9 mouse cellular contexts compared by ENCODE assay signal in genomic region chr6:55392453-55392852, GRCm38 (mm10). TPM values are rescaled to one million over a fixed set of nuclear protein-coding genes. Genes with fewer than 3 reads are reported as not detected.
DNase-seq lines count a peak whose midpoint lies in the region; ATAC-seq and TF ChIP-seq lines count a peak whose summit lies in the region.
"Had no signal": no experiment of that assay in that cellular context is flagged by ENCODE, and none has a peak within 500 bp of the region (broad histone marks: within the 10 kb centered on the region; RNA-seq: fewer than 3 reads in every experiment).

No protein-coding gene starts in this region.

- H3K36me3 ChIP-seq in forebrain, postnatal 0 days (ENCODE audit: insufficient read depth) = no peaks in the 10 kb centered on the region
- H3K36me3 ChIP-seq in hindbrain, embryonic 15.5 days = no peaks in the 10 kb centered on the region

- CTCF ChIA-PET in Patski (lab: Charles Lee) = interaction anchor here (0.7 to 1.9 kb wide), 15 partner anchors 9 to 560 kb away, joined by 3 to 18 read pairs (median 3); no protein-coding TSS in a partner anchor

- H3K4me3 ChIP-seq in forebrain, postnatal 0 days (ENCODE audit: low read depth, low read length) = no peak overlapping the region
- H3K4me3 ChIP-seq in hindbrain, embryonic 15.5 days = no peak overlapping the region

- no peaks in the 10 kb centered on the region for H3K9me3 ChIP-seq in forebrain, postnatal 0 days (ENCODE audit: low read length)
- H3K9me3 ChIP-seq in hindbrain, embryonic 15.5 days = no peaks in the 10 kb centered on the region

- TF ChIP-seq CTCF in Patski (IDR thresholded peaks at IDR 0.05) = peak; percentile 78
- TF ChIP-seq CTCF in forebrain, postnatal 0 days (IDR thresholded peaks at IDR 0.05; ENCODE audit: low read depth) = peak; percentile 92

- no peak overlapping the region for H3K4me2 ChIP-seq in forebrain, postnatal 0 days (ENCODE audit: low read depth)
- H3K4me2 ChIP-seq in hindbrain, embryonic 15.5 days = no peak overlapping the region

- WGBS in forebrain, postnatal 0 days = 18% methylated on average over 4 of the region's 4 CpGs
- 7% methylated on average over 4 of the region's 4 CpGs for WGBS in hindbrain, embryonic 15.5 days

- DNase-seq in Patski (ENCODE audit: low read depth, low spot score) = no peak
- peak; percentile 67 for DNase-seq in cerebellum, adult 11-12 months
- DNase-seq in forebrain, postnatal 0 days = peak; percentile 88
- peak; percentile 74 to 90 for DNase-seq in layer of hippocampus, postnatal 25 days (ENCODE audit: extremely low spot score in 1 of 2, low spot score in 1 of 2)
- peak; percentile 53 to 77 for DNase-seq in lung, postnatal 4 days
- peak; percentile 83 for DNase-seq in right cerebral cortex, postnatal 14 days

- H3K27me3 ChIP-seq in Patski = no peaks in the 10 kb centered on the region
- no peaks in the 10 kb centered on the region for H3K27me3 ChIP-seq in forebrain, postnatal 0 days (ENCODE audit: insufficient read depth, low read length)
- H3K27me3 ChIP-seq in hindbrain, embryonic 15.5 days = no peaks in the 10 kb centered on the region

- in situ Hi-C loops in Patski (cut with MboI; ENCODE audit: low pct_unique_long_range_greater_than_20kb) = loop anchor here (5.0 kb wide), 1 partner anchor 120 kb away; no protein-coding TSS in a partner anchor

- H3K27ac ChIP-seq in forebrain, postnatal 0 days (ENCODE audit: low read depth, low read length) = no peak overlapping the region
- H3K27ac ChIP-seq in hindbrain, embryonic 15.5 days (replicated peaks) = no peak overlapping the region

- peaks cover 30% of the 10 kb centered on the region for H3K4me1 ChIP-seq in forebrain, postnatal 0 days (ENCODE audit: insufficient read depth)
- peaks cover 49% of the 10 kb centered on the region for H3K4me1 ChIP-seq in hindbrain, embryonic 15.5 days (replicated peaks)

- no peak overlapping the region for H3K9ac ChIP-seq in forebrain, postnatal 0 days
- H3K9ac ChIP-seq in hindbrain, embryonic 15.5 days = no peak overlapping the region

- POLR2A ChIA-PET in Patski (lab: Charles Lee) = no interaction called here

- peak; percentile 68 for ATAC-seq in Patski
- ATAC-seq in forebrain, postnatal 0 days = peak; percentile 11
- ATAC-seq in hindbrain, embryonic 15.5 days (ENCODE audit: low FRiP score, low read depth) = peak; percentile 47
- ATAC-seq in activated CD4-positive, CD25-positive, alpha-beta regulatory T cell, adult 4 months = no peak

RNA-seq across cellular contexts. Expression of gene Ghrhr, which starts 16.4 kb away (rescaled TPM):
- 0.33 TPM for polyA plus RNA-seq in Patski (2021)
- total RNA-seq in forebrain, postnatal 0 days (2014; rRNA removed) = not detected in 2 replicates
- polyA plus RNA-seq in forebrain, postnatal 0 days (2015; fragmentation: Nextera tagmentation; extraction: Ambion mirVana) = not detected in 2 replicates
- not detected in 2 replicates for polyA plus RNA-seq in hindbrain, embryonic 15.5 days (2015; fragmentation: Nextera tagmentation; extraction: Ambion mirVana)
- total RNA-seq in layer of hippocampus, postnatal 25 days (2021) = not detected
- not detected for polyA plus RNA-seq in activated CD4-positive, CD25-positive, alpha-beta regulatory T cell, adult 4 months (2017; shearing (Covaris generic))
- total RNA-seq: left cerebral cortex, adult 8-10 months had no signal

RNA-seq across cellular contexts. Expression of gene Aqp1, which starts 56.2 kb away (rescaled TPM):
- 259 TPM for polyA plus RNA-seq in Patski (2021)
- 10.3 and 13.0 TPM in 2 replicates for total RNA-seq in forebrain, postnatal 0 days (2014; rRNA removed)
- polyA plus RNA-seq in forebrain, postnatal 0 days (2015; fragmentation: Nextera tagmentation; extraction: Ambion mirVana) = 11.0 and 11.9 TPM in 2 replicates
- polyA plus RNA-seq in hindbrain, embryonic 15.5 days (2015; fragmentation: Nextera tagmentation; extraction: Ambion mirVana) = 17.5 and 21.7 TPM in 2 replicates
- total RNA-seq in layer of hippocampus, postnatal 25 days (2021) = under 1 TPM; 0.70 to 0.74 TPM
- polyA plus RNA-seq in activated CD4-positive, CD25-positive, alpha-beta regulatory T cell, adult 4 months (2017; shearing (Covaris generic)) = under 1 TPM in 1 of 2 experiments, not detected in 1; 0.18 TPM

RNA-seq across cellular contexts. Expression of gene Adcyap1r1, which starts 59.3 kb away (rescaled TPM):
- 0.31 TPM for polyA plus RNA-seq in Patski (2021)
- 91.8 and 120 TPM in 2 replicates for total RNA-seq in forebrain, postnatal 0 days (2014; rRNA removed)
- polyA plus RNA-seq in forebrain, postnatal 0 days (2015; fragmentation: Nextera tagmentation; extraction: Ambion mirVana) = 30.3 and 43.4 TPM in 2 replicates
- 60.0 and 64.1 TPM in 2 replicates for polyA plus RNA-seq in hindbrain, embryonic 15.5 days (2015; fragmentation: Nextera tagmentation; extraction: Ambion mirVana)
- total RNA-seq in layer of hippocampus, postnatal 25 days (2021) = 100 to 1,000 TPM; 138 to 142 TPM
- polyA plus RNA-seq in activated CD4-positive, CD25-positive, alpha-beta regulatory T cell, adult 4 months (2017; shearing (Covaris generic)) = not detected

Comparison
In these comparisons a context has a peak if more than half of its experiments do, and no peak if none do; other contexts are left out.
1. RNA of gene Aqp1, which starts 56.2 kb away (polyA plus RNA-seq): 259 TPM in Patski (single experiment); 17.5 to 21.7 TPM in hindbrain, embryonic 15.5 days, 11.0 to 11.9 TPM in forebrain, postnatal 0 days and 0.18 TPM in activated CD4-positive, CD25-positive, alpha-beta regulatory T cell, adult 4 months; every median in the first group is over 10 times any median in the second.
2. RNA of gene Adcyap1r1, which starts 59.3 kb away (polyA plus RNA-seq): 60.0 to 64.1 TPM in hindbrain, embryonic 15.5 days and 30.3 to 43.4 TPM in forebrain, postnatal 0 days; 0.31 TPM in Patski (single experiment) and not detected in activated CD4-positive, CD25-positive, alpha-beta regulatory T cell, adult 4 months; every median in the first group is over 10 times any median in the second.